Mouse (Mus musculus) stomach, postnatal 0 days (tissue): ENCODE measurements at regions not wholly inside any gene's neighbourhood (a gene's known extent, or its start where the extent isn't known, plus 50 kb on each side); places are given as distances from the start of the nearest gene placed in this dataset.

Experiments used
- ATAC-seq: fragments of 200-750 bp; cut with Nextera tagmentation; 2 replicates; pipeline ENCODE4 v1.8.0; 2017; ENCODE audit not compliant: low FRiP score, low TSS enrichment
- DNase-seq: peaks from one replicate; pipeline ENCODE4 v3.0.0-alpha.2; 2016; ENCODE audit warnings: low spot score
- H3K27ac ChIP-seq: fragments of 300-500 bp; sonication (generic); replicated peaks from 2 replicates; pipeline ENCODE4 v1.5.1; 2014; ENCODE audit warnings: mild to moderate bottlenecking, control low read depth
- H3K27me3 ChIP-seq: fragments of 300-500 bp; sonication (generic); 2 replicates; pipeline ENCODE4 v1.6.1; 2014; ENCODE audit warnings: low read length; ENCODE audit not compliant: control insufficient read depth, insufficient read depth
- H3K36me3 ChIP-seq: fragments of 300-500 bp; sonication (generic); 2 replicates; pipeline ENCODE4 v1.6.1; 2014; ENCODE audit warnings: low read length, mixed read lengths; ENCODE audit not compliant: control insufficient read depth, insufficient read depth
- H3K4me1 ChIP-seq: fragments of 300-500 bp; sonication (generic); replicated peaks from 2 replicates; pipeline ENCODE4 v1.6.1; 2014; ENCODE audit warnings: antibody characterized with exemption; ENCODE audit not compliant: control insufficient read depth, insufficient read depth
- H3K4me2 ChIP-seq: fragments of 300-500 bp; sonication (generic); replicated peaks from 2 replicates; pipeline ENCODE4 v1.6.1; 2014; ENCODE audit warnings: low read depth, mild to moderate bottlenecking, control low read depth, moderate library complexity
- H3K4me3 ChIP-seq: fragments of 300-500 bp; sonication (generic); 2 replicates; pipeline ENCODE4 v1.5.1; 2014; ENCODE audit warnings: low read depth, low read length, control low read depth
- H3K9ac ChIP-seq: fragments of 300-500 bp; sonication (generic); 2 replicates; pipeline ENCODE4 v1.6.1; 2014; ENCODE audit warnings: mild to moderate bottlenecking, low read length, control low read depth, mixed read lengths
- H3K9me3 ChIP-seq: fragments of 300-500 bp; sonication (generic); 2 replicates; pipeline ENCODE4 v1.6.1; 2016; ENCODE audit warnings: low read length; ENCODE audit not compliant: control insufficient read depth
- CTCF ChIP-seq: IDR thresholded peaks from 2 replicates; pipeline ENCODE4 v1.5.1; 2016; ENCODE audit warnings: antibody characterized with exemption, low read depth, mild to moderate bottlenecking, moderate library complexity
- EP300 ChIP-seq: optimal IDR thresholded peaks from 2 replicates; pipeline ENCODE3; 2016; ENCODE audit warnings: antibody characterized with exemption
- WGBS: fragments of 180-500 bp; shearing (Covaris S2); extraction: QIAGEN DNeasy Blood & Tissue Kit; methylation state at CpG from one replicate; pipeline ENCODE4 v1.1.7; 2014; 5-methylcytosine and 5-hydroxymethylcytosine counted together

GRCm38 (mm10) chr12:9689541-9689940 lies 119.6 kb downstream of the Osr1 start:
- Histone ChIP-seq H3K9me3 (no peaks in the 10 kb centered on the region), H3K4me1 (no peaks in the 10 kb centered on the region), H3K4me3 (no peak overlapping the region), H3K4me2 (no peak overlapping the region), H3K27me3 (no peaks in the 10 kb centered on the region), H3K27ac (no peak overlapping the region), H3K9ac (no peak overlapping the region), H3K36me3 (no peaks in the 10 kb centered on the region)
- ATAC-seq (no peak), DNase-seq (no peak)
- no peak for TF ChIP-seq CTCF
- TF ChIP-seq EP300, result no peak
- 78% methylated on average over 4 of the region's 4 CpGs for WGBS

GRCm38 (mm10) chr12:9732921-9733320 lies 163.0 kb downstream of the Osr1 start:
- H3K4me2 ChIP-seq, result no peak overlapping the region
- whole genome bisulfite sequencing, result 37% methylated on average over 1 of the region's 1 CpGs
- no peaks in the 10 kb centered on the region for H3K27me3 ChIP-seq
- H3K27ac ChIP-seq, result no peak overlapping the region
- H3K9me3 ChIP-seq, result no peaks in the 10 kb centered on the region
- no peaks in the 10 kb centered on the region for H3K4me1 ChIP-seq
- H3K36me3 ChIP-seq, result no peaks in the 10 kb centered on the region
- no peak overlapping the region for H3K9ac ChIP-seq
- ATAC-seq, result no peak
- H3K4me3 ChIP-seq, result no peak overlapping the region
- TF ChIP-seq CTCF (no peak), EP300 (no peak)
- no peak for DNase-seq

- no peaks in the 10 kb centered on the region for H3K9me3 ChIP-seq
- WGBS, result 48% methylated on average over 6 of the region's 6 CpGs
- ATAC-seq (no peak), DNase-seq (no peak)
- H3K27ac ChIP-seq, result no peak overlapping the region
- H3K4me2 ChIP-seq, result no peak overlapping the region
- H3K27me3 ChIP-seq, result no peaks in the 10 kb centered on the region
- no peaks in the 10 kb centered on the region for H3K4me1 ChIP-seq
- H3K36me3 ChIP-seq, result no peaks in the 10 kb centered on the region
- H3K9ac ChIP-seq, result no peak overlapping the region
- TF ChIP-seq EP300 (no peak), CTCF (no peak)
- H3K4me3 ChIP-seq, result no peak overlapping the region
These were observed 174.9 kb downstream of the Osr1 start for GRCm38 (mm10) chr12:9744709-9745395.

DNA sequence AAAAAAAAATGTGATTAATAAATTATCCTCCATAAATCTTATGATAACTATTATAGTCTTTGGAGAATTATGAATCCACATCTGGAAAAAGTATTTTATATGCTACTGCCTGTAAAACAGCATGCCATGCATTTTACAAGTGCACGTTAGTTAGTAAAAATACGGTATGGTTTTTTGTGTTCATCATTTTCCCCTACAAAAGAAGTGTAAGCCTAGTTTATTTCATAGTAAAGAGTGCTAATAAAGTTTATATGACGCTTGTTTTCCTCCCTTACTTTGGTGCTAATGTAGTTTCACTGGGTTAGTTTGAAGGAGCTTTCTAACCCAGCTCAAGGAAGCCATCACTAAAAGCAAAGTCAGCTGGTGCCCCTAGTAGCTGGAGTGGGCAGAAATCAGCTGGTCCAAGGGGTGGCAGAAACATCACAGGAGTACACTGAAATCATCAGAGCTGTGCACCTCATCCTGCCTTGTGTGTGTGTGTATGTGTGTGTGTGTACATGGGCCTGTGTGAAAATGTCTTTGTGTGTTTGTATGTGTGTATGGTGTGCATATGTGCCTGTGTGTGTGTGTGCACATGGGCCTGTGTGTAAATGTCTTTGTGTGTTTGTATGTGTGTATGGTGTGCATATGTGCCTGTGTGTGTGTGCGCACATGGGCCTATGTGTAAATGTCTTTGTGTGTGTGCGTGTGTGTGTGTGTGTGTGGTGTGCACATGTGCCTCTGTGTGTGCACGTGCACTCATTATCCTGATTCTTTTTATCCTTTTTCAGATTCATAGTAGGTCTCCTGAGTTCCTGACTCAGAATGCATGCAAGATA lies 181.6 kb downstream of the Osr1 start:
- DNase-seq, result no peak
- H3K27ac ChIP-seq, result no peak overlapping the region
- H3K27me3 ChIP-seq, result no peaks in the 10 kb centered on the region
- H3K4me2 ChIP-seq, result no peak overlapping the region
- TF ChIP-seq CTCF, result no peak
- no peak for TF ChIP-seq EP300
- ATAC-seq, result no peak
- no peak overlapping the region for H3K9ac ChIP-seq
- no peaks in the 10 kb centered on the region for H3K9me3 ChIP-seq
- no peaks in the 10 kb centered on the region for H3K4me1 ChIP-seq
- H3K4me3 ChIP-seq, result no peak overlapping the region
- WGBS, result 79% methylated on average over 6 of the region's 6 CpGs
- H3K36me3 ChIP-seq, result no peaks in the 10 kb centered on the region

DNA sequence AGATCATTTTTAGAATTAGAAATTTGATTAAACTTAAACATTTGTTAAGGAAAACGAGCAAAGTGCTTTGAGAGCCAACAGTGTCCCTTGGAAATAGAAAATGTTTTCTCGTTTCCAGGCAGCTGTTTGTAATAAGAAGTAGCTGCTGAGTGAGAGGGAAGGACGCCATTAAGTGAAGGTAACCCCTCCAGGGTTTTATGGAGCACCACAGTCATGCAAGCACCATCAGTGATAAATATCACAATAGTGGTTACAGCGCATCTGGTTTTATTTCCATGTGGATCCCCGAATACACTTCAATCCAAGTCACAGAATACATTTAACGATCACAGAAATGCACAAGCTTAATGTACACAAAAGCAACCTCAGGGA lies 182.1 kb downstream of the Osr1 start:
- DNase-seq, result no peak
- ATAC-seq, result no peak
- Histone ChIP-seq H3K9ac (no peak overlapping the region), H3K27ac (no peak overlapping the region), H3K36me3 (no peaks in the 10 kb centered on the region), H3K4me2 (no peak overlapping the region), H3K4me3 (no peak overlapping the region), H3K4me1 (no peaks in the 10 kb centered on the region), H3K9me3 (no peaks in the 10 kb centered on the region), H3K27me3 (no peaks in the 10 kb centered on the region)
- TF ChIP-seq CTCF (no peak), EP300 (no peak)
- WGBS, result 49% methylated on average over 6 of the region's 6 CpGs

DNA sequence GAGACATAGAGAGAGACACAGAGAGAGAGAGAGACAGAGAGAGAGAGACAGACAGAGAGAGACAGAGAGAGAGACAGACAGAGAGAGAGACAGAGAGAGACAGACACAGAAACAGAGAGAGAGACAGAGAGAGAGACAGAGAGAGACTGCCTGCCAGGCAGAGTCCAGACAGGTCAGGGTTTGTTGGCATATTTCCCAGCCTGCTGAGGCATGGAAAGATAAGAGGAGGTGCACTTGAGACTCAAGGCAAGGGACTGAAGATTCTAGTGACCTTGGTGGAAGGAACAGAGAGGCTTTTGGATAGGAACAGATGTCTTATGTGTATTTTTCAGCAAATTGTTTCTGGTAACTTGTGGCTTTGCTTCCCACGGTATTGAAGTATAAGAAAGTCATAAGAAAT lies 186.5 kb downstream of the Osr1 start:
- no peaks in the 10 kb centered on the region for H3K9me3 ChIP-seq
- no peak for ATAC-seq
- no peak overlapping the region for H3K27ac ChIP-seq
- H3K4me3 ChIP-seq, result no peak overlapping the region
- WGBS, result 48% methylated on average over 1 of the region's 1 CpGs
- TF ChIP-seq EP300, result no peak
- TF ChIP-seq CTCF, result no peak
- no peak for DNase-seq
- H3K36me3 ChIP-seq, result no peaks in the 10 kb centered on the region
- H3K4me1 ChIP-seq, result no peaks in the 10 kb centered on the region
- no peaks in the 10 kb centered on the region for H3K27me3 ChIP-seq
- H3K4me2 ChIP-seq, result no peak overlapping the region
- H3K9ac ChIP-seq, result no peak overlapping the region
